Mouse (Mus musculus): ENCODE results near the gene Gzmk.

GRCm38 (mm10) chr13:113211345-113211744 is 14.4 kb downstream of the Gzmk start:
- TF ChIP-seq CTCF (IDR thresholded peaks at IDR 0.05; ENCODE audit: low read depth) = no peak
- no peak for TF ChIP-seq EP300 (IDR thresholded peaks at IDR 0.05; ENCODE audit: low read depth)

Measured in heart, postnatal 0 days (tissue).